32 mouse cellular contexts compared by ENCODE assay signal in the genomic region with DNA sequence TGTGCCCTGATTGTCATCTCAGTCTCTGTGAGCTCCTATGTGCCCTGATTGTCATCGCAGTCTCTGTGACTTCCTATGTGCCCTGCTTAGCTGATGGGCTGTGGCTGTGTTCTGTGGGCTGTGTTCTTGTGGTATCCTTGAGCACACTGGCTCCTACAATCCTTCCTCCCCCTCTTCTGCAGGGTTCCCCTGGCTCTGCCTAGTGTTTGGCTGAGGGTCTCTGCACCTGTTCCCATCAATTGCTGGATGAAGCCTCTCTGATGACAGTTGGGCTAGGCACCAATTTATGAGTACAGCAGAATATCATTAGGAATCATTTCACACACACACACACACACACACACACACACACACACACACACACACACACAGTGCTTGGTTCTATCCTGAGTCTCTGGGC. TPM values are rescaled to one million over a fixed set of nuclear protein-coding genes. Genes with fewer than 3 reads are reported as not detected.
"Had no signal": no experiment of that assay in that cellular context is flagged by ENCODE, and none has a peak within 500 bp of the region (broad histone marks: within the 10 kb centered on the region; RNA-seq: fewer than 3 reads in every experiment).

No protein-coding gene starts in this region.

- H3K9me3 ChIP-seq: embryonic facial prominence, embryonic 10.5 days; embryonic facial prominence, embryonic 13.5 days; embryonic facial prominence, embryonic 15.5 days; forebrain, embryonic 10.5 days; forebrain, embryonic 12.5 days; forebrain, embryonic 13.5 days; forebrain, embryonic 15.5 days had no signal

- H3K4me3 ChIP-seq: embryonic facial prominence, embryonic 12.5 days; embryonic facial prominence, embryonic 13.5 days; embryonic facial prominence, embryonic 15.5 days; erythroblast, embryonic 14.5 days; forebrain, embryonic 12.5 days; forebrain, embryonic 13.5 days; forebrain, embryonic 15.5 days; gastrocnemius, adult 2 months; heart, adult 2 months had no signal

- H3K27ac ChIP-seq: embryonic facial prominence, embryonic 10.5 days; embryonic facial prominence, embryonic 12.5 days; embryonic facial prominence, embryonic 13.5 days; embryonic facial prominence, embryonic 15.5 days; forebrain, embryonic 12.5 days; forebrain, embryonic 13.5 days; forebrain, embryonic 15.5 days; gastrocnemius, adult 2 months; heart, adult 2 months had no signal

- H3K4me2 ChIP-seq: embryonic facial prominence, embryonic 12.5 days; embryonic facial prominence, embryonic 13.5 days; embryonic facial prominence, embryonic 15.5 days; forebrain, embryonic 13.5 days; forebrain, embryonic 15.5 days had no signal

- H3K9ac ChIP-seq: embryonic facial prominence, embryonic 12.5 days; embryonic facial prominence, embryonic 13.5 days; embryonic facial prominence, embryonic 15.5 days; forebrain, embryonic 12.5 days; forebrain, embryonic 13.5 days; forebrain, embryonic 15.5 days; forebrain, postnatal 0 days had no signal

- ATAC-seq: forebrain, embryonic 13.5 days; forebrain, embryonic 14.5 days; forebrain, embryonic 15.5 days; forebrain, embryonic 16.5 days; forebrain, postnatal 0 days had no signal

- H3K36me3 ChIP-seq: embryonic facial prominence, embryonic 10.5 days; embryonic facial prominence, embryonic 12.5 days; embryonic facial prominence, embryonic 13.5 days; embryonic facial prominence, embryonic 15.5 days; forebrain, embryonic 10.5 days; forebrain, embryonic 12.5 days; forebrain, embryonic 15.5 days had no signal

- H3K27me3 ChIP-seq: forebrain, embryonic 13.5 days; forebrain, embryonic 15.5 days had no signal

- DNase-seq: cerebellum, adult 2 months; cerebellum, adult 8-10 months; cerebellum, adult 9-11 months; cerebellum, postnatal 14 days; cerebellum, postnatal 25 days; cerebellum, postnatal 36 days; embryo, embryonic 11 days; forebrain, postnatal 0 days; gastrocnemius, adult 2 months; gastrocnemius, postnatal 10 days; gastrocnemius, postnatal 14 days; gastrocnemius, postnatal 25 days; gastrocnemius, postnatal 36 days; heart, adult 11 months; heart, adult 18-20 months; heart, adult 2 months had no signal

RNA-seq across cellular contexts. Expression of gene 4930451I11Rik, which starts 1.9 kb away (rescaled TPM):
- polyA plus RNA-seq: cerebellum, adult 2 months; embryonic facial prominence, embryonic 10.5 days; embryonic facial prominence, embryonic 11.5 days; embryonic facial prominence, embryonic 12.5 days; embryonic facial prominence, embryonic 13.5 days; embryonic facial prominence, embryonic 14.5 days; embryonic facial prominence, embryonic 15.5 days; erythroblast, embryonic 14.5 days; forebrain, embryonic 10.5 days; forebrain, embryonic 11.5 days; forebrain, embryonic 12.5 days; forebrain, embryonic 13.5 days; forebrain, embryonic 14.5 days; forebrain, embryonic 15.5 days; forebrain, embryonic 16.5 days; forebrain, postnatal 0 days; frontal cortex, adult 2 months; gonadal fat pad, adult 2 months; heart, adult 2 months had no signal

RNA-seq across cellular contexts. Expression of gene Doc2a, which starts 13.9 kb away (rescaled TPM):
- polyA plus RNA-seq: erythroblast, embryonic 14.5 days; gonadal fat pad, adult 2 months; heart, adult 2 months had no signal

RNA-seq across cellular contexts. Expression of gene Fam57b, which starts 35.8 kb away (rescaled TPM):
- polyA plus RNA-seq: erythroblast, embryonic 14.5 days had no signal
